Mouse (Mus musculus) urinary bladder, postnatal 25 days (tissue): ENCODE measurements at regions not wholly inside any gene's neighbourhood (a gene's known extent, or its start where the extent isn't known, plus 50 kb on each side); places are given as distances from the start of the nearest gene placed in this dataset.

Experiments used
- DNase-seq: peaks from one replicate; pipeline ENCODE4 v3.0.0; 2022; ENCODE audit warnings: low spot score

DNA sequence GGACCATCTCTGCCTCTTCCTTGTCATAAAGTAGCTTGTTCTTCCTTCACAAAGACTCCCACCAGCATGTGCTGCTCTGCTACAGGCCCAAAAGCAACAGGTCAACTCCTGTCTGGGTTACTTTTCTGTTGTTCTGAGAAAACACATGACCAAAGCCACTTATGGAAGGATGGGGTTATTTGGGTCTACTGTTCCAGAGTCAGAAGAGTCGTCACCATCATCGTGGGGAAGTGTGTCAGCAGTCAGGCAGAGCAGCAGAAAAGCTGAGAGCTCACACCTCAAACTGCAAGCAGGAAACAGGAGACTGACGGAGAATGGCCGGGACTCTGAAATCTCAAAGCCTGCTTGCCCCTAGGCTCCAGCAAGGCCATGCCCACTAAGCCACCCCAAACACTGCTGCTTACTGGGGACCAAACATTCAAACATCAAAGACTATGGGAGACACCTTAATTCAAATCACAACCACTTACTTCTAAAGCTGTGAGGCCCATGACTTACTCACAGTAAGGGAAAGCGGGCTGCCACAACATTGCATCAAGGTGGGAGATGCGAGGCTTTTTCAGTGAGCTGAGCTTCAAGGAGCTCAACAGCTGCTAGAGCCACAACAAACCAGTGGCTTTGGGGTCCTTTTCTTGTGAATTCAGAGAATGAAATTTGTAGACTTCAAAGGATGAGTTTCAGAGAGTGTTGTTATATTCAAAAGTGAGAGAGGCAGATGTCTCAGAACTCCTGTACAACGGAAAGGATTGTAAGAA, 96.6 kb upstream of the Hs6st1 start:
- DNase-seq, result no peak

DNA sequence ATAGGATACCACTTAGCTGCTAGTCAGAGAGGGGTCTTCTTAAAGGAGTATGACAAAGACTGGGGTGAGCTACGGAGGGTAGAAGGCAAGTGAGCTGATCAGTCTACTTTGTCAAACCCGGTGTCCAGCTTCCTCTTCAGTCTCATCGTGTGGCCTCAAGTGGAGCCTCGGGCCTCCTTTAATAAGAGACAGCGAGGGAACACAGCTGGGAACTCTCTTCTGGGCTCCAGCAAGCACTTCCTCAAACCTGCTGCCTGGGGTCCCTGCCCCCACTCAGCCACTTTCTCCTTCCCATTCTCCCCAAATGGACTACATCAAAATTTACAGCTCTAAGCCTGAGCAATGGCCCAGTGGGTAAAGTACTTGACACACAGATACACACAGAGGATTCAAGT, 96.0 kb upstream of the Hs6st1 start:
- no peak for DNase-seq

DNA sequence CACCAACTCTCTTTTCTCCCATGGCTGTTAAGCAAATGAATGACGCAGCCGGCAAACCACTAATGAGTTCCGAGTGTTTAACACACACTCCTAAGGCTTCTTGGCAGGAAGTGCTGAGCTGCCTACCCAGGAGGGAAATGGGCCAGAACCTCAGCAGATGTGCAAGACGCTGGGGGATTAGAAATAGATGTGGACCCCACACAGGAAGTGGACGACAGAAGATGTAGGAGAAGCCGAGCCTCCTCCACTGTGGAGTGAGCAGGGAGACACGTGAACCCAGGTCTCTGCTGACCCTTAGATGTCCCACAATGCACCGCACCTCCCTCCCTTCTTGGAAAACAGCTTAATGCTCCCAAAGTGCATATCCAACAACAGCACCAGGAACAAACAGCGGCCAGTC, 94.8 kb upstream of the Hs6st1 start:
- no peak for DNase-seq

DNA sequence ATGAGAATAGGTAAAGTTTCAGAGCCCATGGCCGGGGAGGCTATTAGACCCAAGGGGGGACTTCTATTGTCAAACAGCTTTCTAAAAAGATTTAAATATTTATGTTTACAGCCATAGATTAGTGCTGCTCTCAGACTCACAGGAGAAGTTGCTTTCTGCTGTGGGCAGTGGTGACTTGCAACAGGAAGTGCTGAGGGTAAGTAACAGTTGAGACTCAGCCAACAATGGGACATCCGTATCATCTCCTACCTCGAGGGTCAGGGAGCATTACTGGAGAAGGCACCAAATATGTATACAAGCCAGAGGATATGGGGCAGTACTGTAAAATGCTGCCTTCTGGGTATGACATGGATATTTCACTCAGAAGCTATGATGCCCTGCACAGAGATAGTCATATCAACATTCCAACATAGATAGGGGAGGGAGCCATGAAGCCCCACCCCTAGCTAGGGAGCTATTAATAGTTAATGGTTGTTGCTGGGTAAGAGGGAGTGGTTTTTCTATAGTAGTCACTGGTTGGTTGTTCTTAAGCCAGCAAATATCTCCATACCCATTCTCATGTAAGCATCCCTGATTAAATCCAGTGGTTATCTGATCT, 92.5 kb upstream of the Hs6st1 start:
- DNase-seq, result no peak

DNA sequence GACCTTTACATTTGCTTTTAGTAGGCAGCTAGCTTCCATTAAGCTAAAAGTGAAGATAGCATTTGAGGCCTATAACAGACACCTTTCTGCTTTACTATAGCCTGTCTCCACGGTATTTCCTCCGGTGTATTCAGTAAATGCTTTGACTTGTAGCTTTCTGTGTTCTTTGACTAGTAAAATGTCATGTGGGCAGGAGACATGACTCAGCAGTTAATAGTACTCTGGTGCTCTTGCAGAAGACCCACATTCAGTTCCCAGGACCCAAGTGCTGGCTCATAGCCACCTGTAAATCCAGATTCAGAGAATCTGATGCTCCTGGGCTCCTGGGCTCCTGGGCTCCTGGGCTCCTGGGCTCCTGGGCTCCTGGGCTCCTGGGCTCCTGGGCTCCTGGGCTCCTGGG, 91.7 kb upstream of the Hs6st1 start:
- no peak for DNase-seq

DNA sequence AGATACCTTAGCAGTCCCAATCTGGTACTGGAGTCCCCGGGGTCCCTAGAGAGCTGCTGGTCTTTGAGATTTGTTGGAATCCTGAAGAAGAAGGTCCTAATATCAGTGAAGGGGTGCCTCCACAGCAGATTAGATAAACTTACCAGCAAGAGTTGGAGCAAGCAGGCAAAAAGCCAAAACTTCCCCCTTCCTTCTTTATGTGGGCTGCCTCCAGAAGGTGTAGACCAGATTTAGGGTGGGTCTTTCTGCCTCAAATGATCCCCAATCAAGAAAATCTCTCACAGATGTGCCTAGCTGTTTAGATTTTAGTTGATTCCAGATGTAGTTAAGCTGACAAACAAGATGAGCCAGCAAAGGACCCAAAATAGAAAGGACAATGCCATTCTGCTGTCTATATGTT, 90.1 kb upstream of the Hs6st1 start:
- no peak for DNase-seq

DNA sequence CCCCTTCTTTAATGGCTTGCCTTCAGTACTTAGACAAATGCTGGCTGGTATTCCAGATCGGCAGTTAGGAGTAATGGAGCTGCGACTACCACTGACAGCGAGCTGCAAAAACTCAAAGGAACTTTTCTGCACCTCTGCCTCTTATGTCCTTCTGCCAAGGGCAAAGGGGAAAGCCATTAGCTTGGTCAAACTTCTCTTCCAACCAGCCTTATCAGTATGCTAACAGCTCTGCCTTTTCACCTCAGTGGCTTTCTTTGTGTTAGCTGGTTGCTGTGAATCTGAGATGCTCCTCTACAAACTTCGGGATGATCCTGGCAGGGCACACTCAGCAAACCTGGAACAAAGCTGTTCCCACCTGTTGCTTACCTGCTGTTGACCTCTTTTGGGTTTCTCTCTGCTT, 89.4 kb upstream of the Hs6st1 start:
- no peak for DNase-seq

DNA sequence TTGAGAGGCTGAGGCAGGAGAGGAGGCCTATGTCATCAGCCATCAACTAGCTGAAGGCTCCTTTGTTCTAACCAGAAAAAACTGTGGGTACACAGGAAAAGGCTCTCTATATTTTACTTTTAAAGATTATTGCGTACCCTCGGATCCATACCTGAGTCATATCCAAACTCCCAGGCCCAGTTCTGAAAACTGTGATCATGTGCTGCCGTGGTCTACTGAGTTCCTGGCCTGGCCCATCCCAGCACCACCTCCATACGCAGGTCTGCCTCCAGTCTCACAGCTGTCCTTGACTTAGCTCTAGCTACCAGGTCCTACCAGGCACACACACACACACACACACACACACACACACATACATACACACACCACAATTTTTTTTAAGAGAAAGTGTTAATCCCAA, 87.0 kb upstream of the Hs6st1 start:
- no peak for DNase-seq

DNA sequence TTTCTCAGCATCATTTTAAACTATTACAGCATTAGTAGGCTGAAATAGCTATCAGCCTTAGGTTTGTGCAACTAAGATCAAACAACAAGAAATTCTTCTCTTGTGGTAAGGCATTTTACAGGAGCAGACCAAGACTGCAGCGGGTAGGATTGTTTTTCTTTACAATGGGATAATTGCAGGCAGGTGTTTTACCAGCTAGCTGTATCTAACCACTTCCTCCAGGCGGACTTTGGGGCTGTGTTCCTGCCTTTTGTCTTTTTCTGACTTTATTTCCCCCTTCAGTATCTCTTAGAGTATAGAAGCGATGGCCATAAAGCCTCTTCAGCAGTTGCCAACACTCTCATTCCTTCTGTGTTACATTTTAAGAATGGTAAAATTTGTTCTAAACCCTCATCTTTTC, 84.8 kb upstream of the Hs6st1 start:
- DNase-seq, result no peak

DNA sequence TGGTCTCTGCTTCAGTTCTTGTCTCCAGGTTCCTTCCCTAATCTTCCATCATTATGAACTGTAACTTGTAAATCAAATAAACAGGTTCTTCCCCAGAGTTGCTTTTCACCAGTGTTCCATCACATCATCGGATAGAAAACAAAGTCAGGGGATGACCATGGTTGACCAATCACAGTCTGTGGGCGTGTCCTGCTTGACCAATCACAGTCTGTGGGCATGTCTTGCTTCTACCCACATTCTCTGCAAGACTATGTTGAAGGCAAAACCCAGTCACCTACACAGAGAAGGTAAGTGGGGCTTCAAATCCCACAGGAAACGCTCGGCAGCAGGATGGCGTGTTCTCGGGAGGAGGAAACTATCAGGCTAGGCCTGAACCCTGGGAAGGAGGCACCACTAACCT, 82.9 kb upstream of the Hs6st1 start:
- DNase-seq, result no peak

DNA sequence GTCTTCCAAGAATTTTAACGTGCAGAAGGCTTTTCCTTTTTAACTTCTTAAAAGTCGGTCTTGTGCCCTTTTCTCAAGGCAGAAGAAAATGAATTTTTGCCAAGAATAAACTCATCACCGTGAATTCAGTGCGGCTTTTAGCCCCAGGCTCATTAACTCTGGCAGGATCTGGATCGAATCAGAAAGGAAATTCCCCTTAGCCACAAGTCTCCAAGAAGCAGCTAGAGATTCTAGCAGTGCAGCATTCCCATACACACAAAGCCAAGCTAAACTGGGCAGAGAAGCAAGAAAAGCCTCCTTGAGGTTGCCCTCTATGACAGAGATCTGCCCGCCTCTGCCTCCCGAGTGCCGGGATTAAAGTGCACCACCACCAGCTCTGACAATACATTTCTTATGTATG, 81.5 kb upstream of the Hs6st1 start:
- no peak for DNase-seq

DNA sequence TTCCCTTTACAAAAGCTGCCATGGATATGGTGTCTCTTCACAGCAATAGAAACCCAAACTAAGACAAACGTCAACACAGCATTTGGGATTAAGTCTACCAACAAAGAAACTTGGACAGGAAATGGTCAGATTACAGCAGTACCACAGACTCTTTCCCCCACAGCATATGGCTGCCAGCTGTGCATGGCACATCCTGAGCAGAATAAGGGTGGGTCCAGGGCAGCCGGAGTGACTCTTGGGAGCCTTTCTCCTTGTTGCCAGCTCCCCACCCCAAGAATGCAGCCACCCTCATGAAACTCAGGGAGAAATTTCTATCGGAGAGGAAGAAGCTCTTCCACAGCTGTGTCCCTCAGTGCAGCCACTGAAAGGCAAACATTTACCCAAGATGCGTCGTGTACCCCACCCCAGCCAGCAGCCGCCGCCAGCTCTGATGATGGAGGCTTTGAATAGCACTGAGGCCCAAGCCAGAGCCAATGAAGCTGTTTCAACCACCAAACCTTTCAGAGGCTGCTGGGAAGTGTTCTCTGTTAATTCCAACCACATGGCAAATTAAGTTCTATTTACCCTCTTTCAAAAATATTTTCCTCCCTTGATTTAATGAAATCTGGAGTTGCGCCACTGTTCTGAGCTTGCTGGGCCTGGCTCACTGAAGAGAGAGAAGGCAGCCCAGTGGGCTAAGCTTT, 75.8 kb upstream of the Hs6st1 start:
- DNase-seq, result no peak

DNA sequence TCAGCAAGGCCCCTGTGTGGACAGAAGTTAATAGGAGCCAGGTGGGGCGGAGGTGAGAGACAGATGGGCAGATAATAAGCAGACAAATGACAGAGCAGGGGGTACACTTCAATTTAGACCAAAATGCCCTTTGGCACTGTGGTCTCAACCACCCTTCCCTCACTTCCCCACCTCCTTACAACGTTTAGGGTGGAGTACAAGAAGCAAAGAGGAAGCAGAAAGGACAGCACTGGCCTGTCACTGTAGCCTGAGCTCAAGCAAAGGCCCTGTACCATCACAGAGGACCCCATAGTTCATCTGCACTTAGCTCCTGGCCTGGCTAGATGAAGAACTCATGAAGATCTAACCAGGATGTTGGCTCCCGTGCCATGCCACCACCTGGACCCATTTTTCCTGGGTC, 75.3 kb upstream of the Hs6st1 start:
- DNase-seq, result no peak

DNA sequence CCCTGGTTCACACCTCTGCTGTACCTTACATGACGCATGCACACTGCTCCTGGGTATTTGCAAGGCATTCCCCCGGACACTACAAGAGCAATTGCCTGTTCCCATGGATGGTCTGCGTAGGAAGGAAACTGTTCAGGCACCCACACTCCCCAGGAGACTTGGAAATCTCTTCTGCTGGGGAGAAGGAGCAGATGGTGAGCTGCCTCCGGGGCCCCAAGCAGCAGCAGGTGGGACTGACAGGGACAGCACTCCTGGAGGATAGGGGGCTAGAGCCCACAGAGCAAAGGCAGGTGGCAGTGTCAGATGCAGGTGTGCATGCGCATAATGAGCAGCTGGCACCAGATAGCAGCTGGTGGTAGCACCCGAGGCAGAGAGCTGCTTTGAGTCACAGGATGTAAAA, 72.5 kb upstream of the Hs6st1 start:
- DNase-seq, result no peak

DNA sequence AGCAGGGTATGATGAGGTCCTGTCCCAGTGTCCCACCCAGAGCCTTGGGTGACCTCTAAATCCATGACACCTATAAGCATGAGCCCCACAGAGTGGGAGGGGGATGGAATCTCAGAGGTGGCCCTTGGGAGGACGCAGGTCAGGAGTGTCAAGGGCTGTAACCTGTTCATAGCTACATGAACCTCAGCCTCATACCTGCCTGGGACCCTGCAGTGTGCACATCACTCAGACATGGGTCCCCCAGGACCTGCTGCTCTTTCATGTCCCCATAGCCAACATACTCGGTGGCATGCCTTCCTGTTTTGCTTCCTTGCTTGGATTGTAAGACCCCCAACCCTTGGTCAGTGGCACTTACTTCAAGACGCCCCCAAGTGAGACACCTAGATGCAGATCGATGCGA, 66.9 kb upstream of the Hs6st1 start:
- DNase-seq, result no peak

DNA sequence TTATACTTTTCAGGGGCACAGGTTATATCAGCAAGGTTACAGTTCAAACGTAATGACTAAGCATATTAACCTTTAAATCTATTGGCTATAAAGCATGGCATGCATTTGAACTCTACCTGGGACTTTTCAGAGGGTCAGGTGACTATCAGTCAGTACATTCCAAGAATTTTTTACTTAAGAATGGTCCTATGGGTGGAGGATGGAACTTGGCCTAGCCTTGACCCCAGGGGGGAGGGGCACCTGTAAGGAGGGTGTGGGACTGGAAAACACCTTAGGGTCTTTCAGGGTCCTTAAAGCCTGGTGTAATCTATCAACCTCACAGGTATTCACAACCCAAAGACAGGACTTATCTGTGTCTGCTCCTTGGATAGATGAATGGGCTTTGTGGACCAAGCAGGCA, 66.4 kb upstream of the Hs6st1 start:
- no peak for DNase-seq

DNA sequence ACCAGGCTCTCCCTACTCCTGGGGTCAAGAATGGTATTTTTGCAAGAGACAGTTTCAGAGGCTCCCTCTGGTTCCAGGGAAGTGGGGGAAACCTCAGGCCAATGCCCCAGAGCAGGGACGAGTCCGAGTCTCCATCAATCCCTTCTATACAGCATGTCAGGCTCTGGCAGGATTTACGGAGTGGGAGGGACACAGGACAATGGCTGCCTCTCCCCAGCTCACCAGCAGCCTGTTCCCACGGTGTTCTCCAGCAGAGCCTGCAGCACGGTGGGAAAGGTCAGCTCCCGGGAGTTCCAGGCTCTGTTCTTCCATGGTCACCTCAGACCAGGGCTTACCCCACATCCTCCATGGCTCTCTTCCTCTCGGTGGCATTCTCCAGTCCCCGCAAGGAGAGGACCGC, 64.6 kb upstream of the Hs6st1 start:
- no peak for DNase-seq

DNA sequence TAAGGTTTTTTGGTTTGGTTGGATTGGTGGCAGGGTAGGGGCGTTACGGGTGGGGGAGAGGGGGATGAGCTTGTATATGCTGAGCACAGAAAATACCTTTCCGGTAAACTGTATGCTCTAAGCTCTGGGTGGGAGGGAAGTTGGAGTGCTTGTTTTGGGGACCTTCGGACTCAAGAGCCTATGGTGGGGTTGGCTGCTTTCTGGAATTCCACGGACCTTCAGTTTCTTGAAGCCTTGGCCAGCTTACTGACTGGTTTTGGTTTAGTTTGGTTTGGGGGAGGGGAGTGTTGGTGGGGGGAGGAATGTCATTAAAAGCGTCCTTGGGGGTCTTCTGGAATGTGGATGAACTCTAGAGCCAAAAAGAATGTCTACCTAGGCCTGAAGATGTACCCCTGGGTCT, 59.6 kb upstream of the Hs6st1 start:
- DNase-seq, result no peak

DNA sequence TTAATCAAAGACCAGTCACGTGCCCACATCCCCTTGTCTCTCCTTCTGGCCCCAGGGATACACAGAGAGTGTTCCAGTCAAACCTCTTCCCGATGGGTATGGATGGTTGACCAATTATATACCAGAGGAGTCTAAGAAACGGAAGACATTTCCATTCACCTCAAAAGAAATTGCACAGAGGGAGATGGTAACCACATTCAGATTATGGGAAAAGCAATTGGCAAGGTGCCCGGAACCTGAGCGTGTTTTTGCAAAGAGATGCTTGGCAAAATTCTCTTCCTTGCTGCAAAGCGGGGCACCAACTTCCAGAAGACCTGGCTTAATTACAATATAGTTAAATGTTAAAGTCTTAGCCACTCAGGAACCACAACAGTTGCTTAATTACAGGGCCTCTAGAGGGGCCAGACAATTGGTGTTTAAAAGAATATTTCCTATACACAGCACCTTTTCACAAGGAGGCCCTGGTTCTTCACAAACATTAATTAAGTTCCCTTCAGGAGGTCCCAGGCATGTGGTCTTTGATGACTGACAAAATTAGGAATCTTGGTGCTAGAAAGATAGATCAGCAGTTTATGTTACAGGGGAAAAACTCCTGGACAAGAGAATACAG, 59.1 kb upstream of the Hs6st1 start:
- DNase-seq, result no peak

DNA sequence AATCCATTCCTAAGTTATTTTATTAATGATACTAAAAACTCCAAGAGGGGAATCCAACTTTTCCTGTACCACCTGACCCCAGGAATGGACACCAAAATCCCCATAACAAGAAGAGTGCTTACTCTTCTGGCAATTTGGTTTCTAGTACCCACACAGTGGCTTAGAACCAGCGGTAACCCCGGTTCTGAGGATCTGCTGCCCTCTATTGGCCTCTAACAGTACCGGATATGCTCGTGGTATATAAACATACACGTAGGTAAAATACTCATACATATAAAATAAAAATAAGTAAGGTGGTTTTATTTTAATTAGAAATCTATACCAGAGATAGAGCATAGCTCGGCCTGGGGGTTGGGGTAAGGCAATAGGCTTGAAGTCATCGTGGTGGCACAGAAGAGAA, 58.0 kb upstream of the Hs6st1 start:
- DNase-seq, result no peak

DNA sequence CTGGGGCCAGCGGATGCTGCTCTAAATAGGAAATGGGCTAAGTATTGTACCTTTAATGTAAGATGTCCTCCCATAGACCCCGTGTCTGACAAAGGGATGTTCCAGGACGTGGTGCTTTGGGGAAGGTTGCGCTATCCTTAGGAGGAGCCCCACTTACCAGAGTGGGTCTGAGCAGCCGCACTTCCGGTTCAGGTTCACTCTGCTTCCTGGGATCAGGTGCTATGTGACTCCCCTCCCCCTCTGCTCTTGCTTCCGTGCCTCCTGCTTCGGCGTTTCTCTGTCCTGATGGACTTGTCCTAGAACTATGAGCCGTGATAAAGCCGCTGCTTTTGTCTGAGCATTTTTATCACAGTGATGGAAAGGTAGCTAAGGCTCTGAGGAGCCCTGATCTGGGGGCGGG, 57.4 kb upstream of the Hs6st1 start:
- DNase-seq, result no peak

DNA sequence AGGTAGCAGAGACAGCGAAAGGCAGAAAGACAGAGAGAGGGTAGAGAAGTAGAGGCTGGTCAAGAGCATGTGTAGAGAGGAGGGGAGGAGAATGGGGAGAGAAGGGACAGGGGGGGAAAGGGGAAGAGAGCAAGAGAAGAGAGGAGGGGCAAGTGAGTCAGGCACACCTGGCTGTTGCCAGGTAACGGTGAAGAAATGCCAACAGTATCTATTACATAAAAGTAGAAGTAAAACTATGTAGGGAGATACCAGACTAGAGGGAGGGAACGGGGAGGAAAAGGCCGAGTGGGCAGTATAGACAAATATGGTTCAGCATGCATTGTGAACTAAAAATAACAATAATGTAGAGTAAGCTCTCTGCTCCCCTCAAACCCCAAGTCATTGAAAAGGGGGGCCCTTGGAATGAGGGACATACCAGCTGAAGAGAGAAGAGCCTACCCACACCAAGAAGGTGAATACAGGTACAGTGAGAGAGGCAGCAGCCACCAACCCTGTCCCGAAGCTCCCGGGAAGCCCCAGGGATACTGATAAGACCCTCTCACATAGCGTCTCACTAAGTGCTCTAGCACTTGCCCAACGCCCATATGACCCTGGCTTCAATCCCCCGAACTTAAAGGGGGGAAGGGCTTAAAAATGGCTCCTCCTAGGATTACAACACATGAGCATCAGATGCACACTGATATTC, 56.0 kb upstream of the Hs6st1 start:
- DNase-seq, result no peak
